Mouse (Mus musculus) neural tube, embryonic 11.5 days (tissue): ENCODE measurements at regions not wholly inside any gene's neighbourhood (a gene's known extent, or its start where the extent isn't known, plus 50 kb on each side); places are given as distances from the start of the nearest gene placed in this dataset.

Experiments used
- ATAC-seq: fragments of 200-750 bp; cut with Nextera tagmentation; 2 replicates; pipeline ENCODE4 v1.8.0; 2017; ENCODE audit warnings: moderate number of reproducible peaks, mild to moderate bottlenecking, moderate TSS enrichment, moderate library complexity; ENCODE audit not compliant: insufficient read depth, low FRiP score, low TSS enrichment
- DNase-seq: peaks from one replicate; pipeline ENCODE4 v3.0.0-alpha.2; 2015; ENCODE audit warnings: low spot score
- H3K27ac ChIP-seq: fragments of 300-500 bp; sonication (generic); 2 replicates; pipeline ENCODE4 v1.5.1; 2014; ENCODE audit warnings: low read depth, mild to moderate bottlenecking, low read length
- H3K27me3 ChIP-seq: fragments of 300-500 bp; sonication (generic); 2 replicates; pipeline ENCODE4 v1.6.1; 2014; ENCODE audit warnings: mild to moderate bottlenecking, low read length, mixed read lengths; ENCODE audit not compliant: control insufficient read depth, insufficient read depth
- H3K36me3 ChIP-seq: fragments of 300-500 bp; sonication (generic); 2 replicates; pipeline ENCODE4 v1.6.1; 2014; ENCODE audit warnings: mild to moderate bottlenecking, low read length, moderate library complexity, mixed read lengths; ENCODE audit not compliant: control insufficient read depth, insufficient read depth
- H3K4me1 ChIP-seq: fragments of 300-500 bp; sonication (generic); 2 replicates; pipeline ENCODE4 v1.6.1; 2014; ENCODE audit warnings: low read length, mixed read lengths; ENCODE audit not compliant: control insufficient read depth, insufficient read depth
- H3K4me2 ChIP-seq: fragments of 300-500 bp; sonication (generic); 2 replicates; pipeline ENCODE4 v1.6.1; 2014; ENCODE audit warnings: low read depth, mild to moderate bottlenecking, moderate library complexity
- H3K4me3 ChIP-seq: fragments of 300-500 bp; sonication (generic); 2 replicates; pipeline ENCODE4 v1.5.1; 2014; ENCODE audit warnings: low read depth, low read length
- H3K9ac ChIP-seq: fragments of 300-500 bp; sonication (generic); 2 replicates; pipeline ENCODE4 v1.6.1; 2014; ENCODE audit warnings: mild to moderate bottlenecking, low read length
- H3K9me3 ChIP-seq: fragments of 300-500 bp; sonication (generic); 2 replicates; pipeline ENCODE4 v1.6.1; 2016; ENCODE audit warnings: low read length; ENCODE audit not compliant: control insufficient read depth
- WGBS: fragments of 180-500 bp; shearing (Covaris S2); extraction: QIAGEN DNeasy Blood & Tissue Kit; methylation state at CpG from one replicate; pipeline ENCODE4 v1.1.7; 2014; 5-methylcytosine and 5-hydroxymethylcytosine counted together

GRCm38 (mm10) chr16:65250426-65250825 lies 144.8 kb upstream of the Htr1f start:
- H3K4me2 ChIP-seq: no peak overlapping the region
- ATAC-seq (no peak), DNase-seq (no peak)
- no peaks in the 10 kb centered on the region for H3K27me3 ChIP-seq
- WGBS: 85% methylated on average over 1 of the region's 1 CpGs
- no peaks in the 10 kb centered on the region for H3K36me3 ChIP-seq
- H3K4me1 ChIP-seq: no peaks in the 10 kb centered on the region
- no peaks in the 10 kb centered on the region for H3K9me3 ChIP-seq
- H3K4me3 ChIP-seq: no peak overlapping the region
- no peak overlapping the region for H3K9ac ChIP-seq
- no peak overlapping the region for H3K27ac ChIP-seq

GRCm38 (mm10) chr16:65247475-65247874 lies 141.8 kb upstream of the Htr1f start:
- H3K9ac ChIP-seq: no peak overlapping the region
- 82% methylated on average over 3 of the region's 3 CpGs for WGBS
- no peaks in the 10 kb centered on the region for H3K36me3 ChIP-seq
- no peak overlapping the region for H3K4me3 ChIP-seq
- no peak overlapping the region for H3K27ac ChIP-seq
- no peaks in the 10 kb centered on the region for H3K4me1 ChIP-seq
- ATAC-seq: no peak
- H3K9me3 ChIP-seq: no peaks in the 10 kb centered on the region
- no peak overlapping the region for H3K4me2 ChIP-seq
- no peaks in the 10 kb centered on the region for H3K27me3 ChIP-seq
- no peak for DNase-seq

- H3K9ac ChIP-seq: no peak overlapping the region
These were observed 128.8 kb upstream of the Htr1f start for GRCm38 (mm10) chr16:65234404-65234803.

GRCm38 (mm10) chr16:65233964-65234363 lies 128.3 kb upstream of the Htr1f start:
- Histone ChIP-seq H3K9me3 (no peaks in the 10 kb centered on the region), H3K27ac (no peak overlapping the region), H3K4me1 (no peaks in the 10 kb centered on the region), H3K4me2 (no peak overlapping the region), H3K27me3 (no peaks in the 10 kb centered on the region), H3K9ac (no peak overlapping the region), H3K4me3 (no peak overlapping the region), H3K36me3 (no peaks in the 10 kb centered on the region)
- ATAC-seq: peak; percentile 48; the same call in 1 of the 2 replicates
- DNase-seq: no peak
- 85% methylated on average over 3 of the region's 3 CpGs for WGBS

More at GRCm38 (mm10) chr16:65234404-65234803, 128.8 kb upstream of the Htr1f start:
- WGBS: 96% methylated on average over 2 of the region's 2 CpGs
- Histone ChIP-seq H3K9me3 (no peaks in the 10 kb centered on the region), H3K4me1 (no peaks in the 10 kb centered on the region), H3K27me3 (no peaks in the 10 kb centered on the region), H3K4me3 (no peak overlapping the region), H3K27ac (no peak overlapping the region), H3K4me2 (no peak overlapping the region), H3K36me3 (no peaks in the 10 kb centered on the region)
- no peak for ATAC-seq
- no peak for DNase-seq

GRCm38 (mm10) chr16:65219434-65219833 lies 113.8 kb upstream of the Htr1f start:
- WGBS: 94% methylated on average over 3 of the region's 3 CpGs
- H3K27ac ChIP-seq: no peak overlapping the region
- ATAC-seq: no peak
- H3K9ac ChIP-seq: no peak overlapping the region
- H3K4me3 ChIP-seq: no peak overlapping the region
- no peak overlapping the region for H3K4me2 ChIP-seq
- H3K27me3 ChIP-seq: no peaks in the 10 kb centered on the region
- DNase-seq: no peak
- no peaks in the 10 kb centered on the region for H3K36me3 ChIP-seq
- no peaks in the 10 kb centered on the region for H3K9me3 ChIP-seq
- H3K4me1 ChIP-seq: no peaks in the 10 kb centered on the region

- no peaks in the 10 kb centered on the region for H3K36me3 ChIP-seq
- DNase-seq (no peak), ATAC-seq (no peak)
- no peak overlapping the region for H3K4me2 ChIP-seq
- H3K27me3 ChIP-seq: no peaks in the 10 kb centered on the region
- H3K9me3 ChIP-seq: no peaks in the 10 kb centered on the region
- H3K27ac ChIP-seq: no peak overlapping the region
- no peak overlapping the region for H3K9ac ChIP-seq
- 97% methylated on average over 1 of the region's 1 CpGs for WGBS
- no peaks in the 10 kb centered on the region for H3K4me1 ChIP-seq
- H3K4me3 ChIP-seq: no peak overlapping the region
These were observed 106.7 kb upstream of the Htr1f start for GRCm38 (mm10) chr16:65212367-65212766.

- 87% methylated on average over 4 of the region's 4 CpGs for WGBS
These were observed 95.7 kb upstream of the Htr1f start for GRCm38 (mm10) chr16:65201329-65201728.

GRCm38 (mm10) chr16:65197203-65197844 lies 91.7 kb upstream of the Htr1f start:
- Histone ChIP-seq H3K9ac (no peak overlapping the region), H3K4me1 (no peaks in the 10 kb centered on the region), H3K27ac (no peak overlapping the region), H3K27me3 (no peaks in the 10 kb centered on the region), H3K4me3 (no peak overlapping the region), H3K9me3 (no peaks in the 10 kb centered on the region), H3K36me3 (no peaks in the 10 kb centered on the region), H3K4me2 (no peak overlapping the region)
- WGBS: 90% methylated on average over 3 of the region's 3 CpGs
- DNase-seq (no peak), ATAC-seq (no peak)

More at GRCm38 (mm10) chr16:65201329-65201728, 95.7 kb upstream of the Htr1f start:
- H3K4me1 ChIP-seq: no peaks in the 10 kb centered on the region
- no peaks in the 10 kb centered on the region for H3K9me3 ChIP-seq
- no peaks in the 10 kb centered on the region for H3K27me3 ChIP-seq
- no peak overlapping the region for H3K4me2 ChIP-seq
- ATAC-seq (no peak), DNase-seq (no peak)
- H3K4me3 ChIP-seq: no peak overlapping the region
- no peaks in the 10 kb centered on the region for H3K36me3 ChIP-seq
- no peak overlapping the region for H3K27ac ChIP-seq
- no peak overlapping the region for H3K9ac ChIP-seq

GRCm38 (mm10) chr16:65195761-65196160 lies 90.1 kb upstream of the Htr1f start:
- H3K27me3 ChIP-seq: no peaks in the 10 kb centered on the region
- H3K4me3 ChIP-seq: no peak overlapping the region
- no peak for ATAC-seq
- no peak for DNase-seq
- no peak overlapping the region for H3K9ac ChIP-seq
- WGBS: 77% methylated on average over 4 of the region's 4 CpGs
- no peaks in the 10 kb centered on the region for H3K4me1 ChIP-seq
- no peaks in the 10 kb centered on the region for H3K9me3 ChIP-seq
- H3K4me2 ChIP-seq: no peak overlapping the region
- H3K27ac ChIP-seq: no peak overlapping the region
- no peaks in the 10 kb centered on the region for H3K36me3 ChIP-seq
